Mouse (Mus musculus) embryonic stem cell, embryonic (primary cell): ENCODE data around the gene Olfr1381.
"Not testable (repeated sequence)": the region's sequence is repeated elsewhere in the genome, so short reads cannot be mapped to it uniquely, and the experiment has no call there.

Source experiments
- CTCF ChIA-PET, 4 experiments: fragments of 300-600 bp in 2 of 4; fragments of 350-600 bp in 2 of 4; sonication (Branson Sonifier 250); formaldehyde crosslinking; loops; one replicate each; lab custom pipeline; 2022; ENCODE audit warnings: inconsistent platforms in 2 of 4; lab: Charles Lee
- POLR2A ChIA-PET, 4 experiments: fragments of 300-600 bp in 2 of 4; fragments of 350-600 bp in 2 of 4; sonication (Branson Sonifier 250); formaldehyde crosslinking; loops; one replicate each; lab custom pipeline; 2022; ENCODE audit warnings: antibody characterized with exemption in 4 of 4, inconsistent platforms in 1 of 4; lab: Charles Lee

Olfr1381 gene

DNA sequence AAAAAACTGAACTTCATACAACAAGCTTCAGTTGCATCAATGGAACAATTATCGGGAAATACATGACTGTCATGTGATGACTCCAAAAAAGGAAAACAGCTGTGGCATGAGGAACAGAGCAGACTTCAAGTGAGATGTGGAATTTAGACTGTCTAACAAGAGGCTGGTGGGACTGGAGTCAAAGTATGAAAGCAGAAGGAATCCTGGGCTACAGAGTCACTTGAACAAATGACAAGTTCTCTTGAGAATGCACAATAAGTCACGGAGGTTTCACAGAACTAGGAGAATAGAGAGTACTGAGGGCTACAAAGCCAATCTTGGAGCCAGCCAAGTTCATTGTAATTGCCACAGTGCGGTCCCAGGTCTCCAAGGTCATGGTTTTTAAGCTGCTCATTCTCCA is at the start of gene Olfr1381:
Olfr1381 (plus strand) TSS at position 301 of the 400 bp plus-strand sequence.
- CTCF ChIA-PET, result not testable (repeated sequence)
- POLR2A ChIA-PET, result interaction anchor here in 1 of 4 experiments (0.6 kb wide), 1 partner anchor 403 kb away, joined by 15 read pairs; no protein-coding TSS in a partner anchor

DNA sequence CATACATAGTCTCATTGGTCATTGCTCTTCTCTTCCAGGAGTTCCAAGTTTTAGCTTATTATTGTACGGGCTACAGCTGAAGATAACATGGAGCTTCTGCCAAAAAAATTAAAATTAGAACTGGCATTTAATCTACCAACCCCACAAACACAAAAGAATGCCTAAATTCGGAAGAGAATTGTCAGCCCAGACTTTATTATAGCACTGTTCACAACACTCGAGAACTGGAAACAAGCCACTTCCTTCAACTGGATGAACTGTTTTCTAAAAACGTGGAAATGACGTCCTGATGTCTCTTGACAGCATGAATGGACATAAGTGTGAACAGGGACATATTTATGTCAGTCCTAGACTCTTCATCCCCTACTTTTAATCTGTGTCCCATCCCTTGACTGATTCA is 25.2 kb upstream of the Olfr1381 start:
- ChIA-PET POLR2A (no interaction called here), CTCF (no interaction called here)

DNA sequence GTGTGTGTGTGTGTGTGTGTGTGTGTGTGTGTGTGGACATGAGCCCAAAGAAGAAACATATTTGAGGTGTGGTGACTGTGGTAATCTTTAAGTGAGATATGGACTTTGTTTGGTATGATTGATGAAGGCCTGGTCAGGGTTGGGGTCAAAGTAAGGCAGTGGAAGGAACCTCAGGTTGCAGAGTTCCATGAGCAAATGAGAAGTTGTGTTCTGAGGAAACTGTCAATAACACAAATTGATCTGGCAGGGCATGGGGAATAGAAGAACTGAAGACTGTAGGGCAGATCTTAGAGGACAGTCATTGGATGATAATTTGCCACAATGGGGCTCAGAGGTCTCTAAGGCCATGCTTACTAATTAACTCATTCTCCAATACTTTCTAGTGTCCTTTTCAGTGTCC is 23.9 kb upstream of the Olfr1381 start, which contains the start of gene Olfr1383:
Olfr1383 (plus strand) TSS at position 301 of the 400 bp plus-strand sequence.
- ChIA-PET CTCF (no interaction called here), POLR2A (interaction anchor here in 1 of 4 experiments (0.6 kb wide), 1 partner anchor 55 kb away, joined by 3 read pairs; no protein-coding TSS in a partner anchor)

DNA sequence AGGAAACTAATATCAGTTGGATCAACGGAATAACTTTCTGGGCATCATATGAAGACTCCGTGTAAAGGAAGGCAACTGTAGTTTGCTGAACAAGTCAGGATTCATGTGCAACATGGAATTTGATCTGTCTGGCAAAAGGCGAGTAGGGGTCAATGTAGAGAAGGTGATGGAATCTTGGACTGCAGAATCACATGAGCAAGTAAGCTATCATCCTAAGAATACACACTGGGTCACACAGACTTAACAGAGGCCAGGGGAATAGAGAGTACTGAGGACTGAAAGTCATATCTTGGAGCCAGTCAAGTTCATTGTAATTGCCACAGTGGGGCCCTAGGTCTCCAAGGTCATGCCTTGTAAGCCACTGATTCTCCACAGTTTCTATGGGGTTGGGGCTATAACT is 15.3 kb upstream of the Olfr1381 start, which contains the start of gene Olfr1382:
Olfr1382 (plus strand) TSS at position 301 of the 400 bp plus-strand sequence.
- POLR2A ChIA-PET, result no interaction called here
- CTCF ChIA-PET, result no interaction called here

DNA sequence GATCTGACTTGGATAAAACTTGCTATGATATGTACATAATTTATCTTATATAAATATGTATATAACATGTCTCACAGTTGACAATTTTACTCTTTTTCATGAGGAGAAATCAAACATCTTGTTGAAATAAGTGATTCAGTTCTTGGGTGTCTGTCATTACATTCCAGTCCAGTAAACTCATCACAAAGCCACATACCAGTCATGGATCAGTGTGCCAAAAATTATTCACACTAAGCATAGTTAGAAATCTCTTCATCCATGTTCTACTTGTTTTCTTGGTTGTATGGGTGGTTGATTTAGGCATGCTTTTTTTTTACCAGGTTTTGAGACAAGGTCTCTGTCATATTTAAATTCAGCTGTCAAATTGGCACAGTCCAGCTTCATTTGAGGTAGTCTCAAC is 10.5 kb upstream of the Olfr1381 start:
- POLR2A ChIA-PET, result interaction anchor here in 1 of 4 experiments (0.6 kb wide), 1 partner anchor 1034 kb away, joined by 3 read pairs; no protein-coding TSS in a partner anchor
- CTCF ChIA-PET, result no interaction called here

DNA sequence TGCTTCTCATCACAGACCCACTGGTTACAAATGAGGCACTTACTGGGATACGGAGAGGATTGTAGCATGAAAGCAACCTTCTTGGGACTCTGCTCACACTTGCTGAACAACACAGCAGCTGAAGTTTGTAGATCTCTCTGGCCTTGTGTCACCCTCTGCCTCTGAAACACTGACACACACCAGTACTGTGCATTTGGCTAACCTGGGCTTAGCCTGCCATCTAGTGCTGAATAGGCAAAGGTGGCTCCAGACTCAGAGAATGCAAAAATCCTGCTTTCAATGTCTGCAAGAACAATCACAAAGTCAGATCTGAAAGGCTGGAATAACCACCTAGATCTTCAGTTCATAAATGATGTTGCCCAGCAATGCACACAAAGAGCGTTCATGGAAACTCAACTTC is 6.6 kb upstream of the Olfr1381 start:
- CTCF ChIA-PET, POLR2A ChIA-PET: not testable (repeated sequence)

DNA sequence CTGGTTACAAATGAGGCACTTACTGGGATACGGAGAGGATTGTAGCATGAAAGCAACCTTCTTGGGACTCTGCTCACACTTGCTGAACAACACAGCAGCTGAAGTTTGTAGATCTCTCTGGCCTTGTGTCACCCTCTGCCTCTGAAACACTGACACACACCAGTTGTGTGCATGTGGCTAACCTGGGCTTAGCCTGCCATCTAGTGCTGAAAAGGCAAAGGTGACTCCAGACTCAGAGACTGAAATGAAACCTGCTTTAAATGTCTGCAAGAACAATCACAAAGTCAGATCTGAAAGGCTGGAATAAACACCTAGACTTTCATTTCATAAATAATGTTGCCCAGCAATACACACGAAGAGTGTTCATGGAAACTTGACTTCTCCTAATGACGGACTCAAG is 10.8 kb downstream of the Olfr1381 start:
- POLR2A ChIA-PET, CTCF ChIA-PET: not testable (repeated sequence)

DNA sequence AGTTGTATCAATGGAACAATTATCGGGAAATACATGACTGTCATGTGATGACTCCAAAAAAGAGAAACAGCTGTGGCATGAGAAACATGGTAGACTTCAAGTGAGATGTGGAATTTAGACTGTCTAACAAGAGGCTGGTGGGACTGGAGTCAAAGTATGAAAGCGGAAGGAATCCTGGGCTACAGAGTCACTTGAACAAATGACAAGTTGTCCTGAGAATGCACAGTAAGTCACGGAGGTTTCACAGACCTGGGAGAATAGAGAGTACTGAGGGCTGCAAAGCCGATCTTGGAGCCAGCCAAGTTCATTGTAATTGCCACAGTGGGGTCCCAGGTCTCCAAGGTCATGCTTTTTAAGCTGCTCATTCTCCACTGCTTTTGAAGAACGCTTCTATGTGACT is 13.3 kb downstream of the Olfr1381 start, which contains the start of gene Olfr1380:
Olfr1380 (plus strand) TSS at position 301 of the 400 bp plus-strand sequence.
- CTCF ChIA-PET, result interaction anchor here in 1 of 4 experiments (0.7 kb wide), 1 partner anchor 173 kb away, joined by 4 read pairs; no protein-coding TSS in a partner anchor
- POLR2A ChIA-PET, result not testable (repeated sequence)

DNA sequence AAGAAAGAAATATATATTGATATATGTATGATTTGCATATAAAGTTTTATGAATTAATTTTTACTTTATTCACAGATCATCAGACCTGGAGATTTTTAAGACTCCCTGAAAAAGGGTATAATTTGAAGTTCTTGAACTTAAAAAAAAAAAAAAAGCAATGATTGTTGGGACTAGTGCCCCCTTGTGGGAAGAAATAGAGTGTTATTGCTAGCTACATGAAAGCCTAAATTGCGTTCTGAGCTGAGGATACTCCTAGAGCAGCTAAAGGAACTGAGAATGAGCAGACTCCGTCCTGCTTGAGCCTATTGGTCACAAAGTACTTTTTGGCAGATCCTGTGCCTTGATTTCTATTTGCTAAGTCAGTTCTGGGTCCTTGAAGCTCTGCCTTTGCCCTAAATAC is 31.8 kb downstream of the Olfr1381 start:
- ChIA-PET CTCF (interaction anchor here in 3 of 4 experiments (0.6 to 0.8 kb wide), 9 partner anchors 78 to 1587 kb away, joined by 3 to 7 read pairs (median 4); partner anchors contain the start of gene Ltc4s (in 1 of the 3)), POLR2A (interaction anchor here in 2 of 4 experiments (0.6 to 0.7 kb wide), 2 partner anchors 595 to 719 kb away, joined by 3 to 4 read pairs; no protein-coding TSS in a partner anchor)

DNA sequence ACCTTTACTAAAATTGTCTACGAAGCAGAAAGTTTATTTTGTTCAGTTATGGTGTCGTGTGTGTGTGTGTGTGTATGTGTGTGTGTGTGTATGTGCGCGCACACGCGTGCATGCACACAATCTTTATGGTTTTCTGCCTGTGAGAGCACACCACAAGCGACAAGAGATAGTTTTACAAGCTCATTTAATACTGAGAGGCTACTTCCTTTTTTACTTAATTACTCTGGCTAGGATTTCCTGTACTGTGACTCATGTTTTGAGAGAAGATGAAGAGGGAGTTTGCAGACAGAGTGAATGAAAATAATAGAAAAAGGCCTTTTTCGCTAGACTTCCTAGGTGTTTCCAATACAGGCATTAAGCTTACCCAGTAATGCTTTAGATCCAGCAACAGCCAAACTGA is 37.2 kb downstream of the Olfr1381 start:
- CTCF ChIA-PET, POLR2A ChIA-PET: not testable (repeated sequence)

DNA sequence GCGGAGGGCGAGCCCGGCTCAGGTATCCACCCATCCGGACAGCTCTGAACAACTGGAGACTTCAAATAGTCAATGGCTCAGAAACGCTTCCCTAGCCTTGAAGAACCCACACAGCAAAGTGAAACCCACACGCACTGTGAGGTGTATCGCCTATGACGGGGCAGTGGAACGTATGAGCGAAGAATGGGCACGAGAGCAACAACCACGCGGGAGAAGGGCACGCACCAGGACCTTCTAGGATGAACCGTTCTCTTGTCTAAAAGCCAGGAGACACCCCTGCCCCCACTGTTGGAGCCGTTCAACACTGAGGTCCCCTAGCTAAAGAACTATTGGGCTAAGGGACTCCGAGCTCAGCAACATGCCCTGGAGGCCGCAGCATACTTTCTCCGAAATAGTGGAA is 47.0 kb downstream of the Olfr1381 start:
- ChIA-PET CTCF (no interaction called here), POLR2A (no interaction called here)

DNA sequence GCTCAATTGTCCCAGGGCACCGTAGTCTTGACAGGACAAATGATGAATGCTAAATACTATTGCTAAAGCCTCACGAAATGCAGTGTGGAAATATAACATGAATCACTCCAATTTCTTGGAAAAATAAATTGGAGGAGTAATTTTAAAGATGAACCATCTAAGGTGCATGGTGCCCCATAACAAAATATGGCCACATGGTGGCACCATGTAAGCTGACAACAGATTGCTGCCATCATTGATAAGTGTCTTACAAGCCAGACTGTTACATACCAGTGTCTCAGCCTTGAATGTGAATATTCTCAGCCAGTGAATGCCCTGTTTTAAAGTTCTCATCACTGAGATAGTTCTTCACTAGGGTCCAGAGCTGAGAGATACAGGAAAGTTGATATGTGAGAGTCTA is 53.9 kb downstream of the Olfr1381 start:
- POLR2A ChIA-PET, CTCF ChIA-PET: not testable (repeated sequence)
